Mouse (Mus musculus) heart, embryonic 13.5 days (tissue): ENCODE results near the gene Msmb. TPM values are rescaled to one million over a fixed set of nuclear protein-coding genes. Genes with fewer than 3 reads are reported as not detected.
A peak's percentile ranks its signal among the peaks of the same experiment; 100 is the strongest.

Experiments used
- ATAC-seq: fragments of 200-750 bp; cut with Nextera tagmentation; 2 replicates; pipeline ENCODE4 v1.8.0; 2017; ENCODE audit warnings: moderate TSS enrichment; ENCODE audit not compliant: insufficient number of reproducible peaks, low FRiP score, low TSS enrichment; ENCODE audit errors: extremely low read depth
- H3K27ac ChIP-seq: fragments of 300-500 bp; sonication (generic); replicated peaks from 2 replicates; pipeline ENCODE4 v1.5.1; 2015; ENCODE audit warnings: moderate library complexity, mild to moderate bottlenecking, inconsistent platforms
- H3K27me3 ChIP-seq: fragments of 300-500 bp; sonication (generic); replicated peaks from 2 replicates; pipeline ENCODE4 v1.6.1; 2015; ENCODE audit warnings: mild to moderate bottlenecking, inconsistent platforms
- H3K36me3 ChIP-seq: fragments of 300-500 bp; sonication (generic); 2 replicates; pipeline ENCODE4 v1.6.1; 2015; ENCODE audit warnings: mild to moderate bottlenecking, inconsistent platforms
- H3K4me1 ChIP-seq: fragments of 300-500 bp; sonication (generic); 2 replicates; pipeline ENCODE4 v1.6.1; 2015; ENCODE audit warnings: inconsistent platforms
- H3K4me2 ChIP-seq: fragments of 300-500 bp; sonication (generic); 2 replicates; pipeline ENCODE4 v1.6.1; 2015; ENCODE audit warnings: inconsistent platforms, mild to moderate bottlenecking, moderate library complexity
- H3K4me3 ChIP-seq: fragments of 300-500 bp; sonication (generic); 2 replicates; pipeline ENCODE4 v1.5.1; 2015; ENCODE audit warnings: moderate library complexity, mild to moderate bottlenecking, inconsistent platforms
- H3K9ac ChIP-seq: fragments of 300-500 bp; sonication (generic); 2 replicates; pipeline ENCODE4 v1.6.1; 2015; ENCODE audit warnings: inconsistent platforms, mild to moderate bottlenecking, moderate library complexity
- H3K9me3 ChIP-seq: fragments of 300-500 bp; sonication (generic); 2 replicates; pipeline ENCODE4 v1.6.1; 2016; ENCODE audit warnings: inconsistent platforms
- whole genome bisulfite sequencing: fragments of 180-500 bp; shearing (Covaris S2); methylation state at CpG from one replicate; pipeline ENCODE4 v1.1.7; 2015; ENCODE audit warnings: mixed read lengths; 5-methylcytosine and 5-hydroxymethylcytosine counted together
- polyA plus RNA-seq: library from polyadenylated mRNA; unstranded; fragments of >200 nt; fragmentation: Nextera tagmentation; extraction: Ambion mirVana; gene quantifications from 2 replicates; pipeline ENCODE4 v1.2.1, GENCODE M21; 2015

The Msmb gene
- polyA plus RNA-seq, 1 experiment from 2014 or later = not detected

GRCm38 (mm10) chr14:32145809-32146511 lies 4.1 kb downstream of the Msmb start:
- Histone ChIP-seq H3K9me3 (no peaks in the 10 kb centered on the region), H3K4me2 (peak overlapping the region; percentile 44), H3K9ac (no peak overlapping the region), H3K27me3 (no peaks in the 10 kb centered on the region), H3K27ac (peak overlapping the region; percentile 60), H3K36me3 (no peaks in the 10 kb centered on the region), H3K4me3 (no peak overlapping the region), H3K4me1 (no peaks in the 10 kb centered on the region)
- no peak for ATAC-seq
- WGBS = 27% methylated on average over 7 of the region's 7 CpGs

- Histone ChIP-seq H3K4me3 (no peak overlapping the region), H3K4me1 (no peaks in the 10 kb centered on the region), H3K9me3 (no peaks in the 10 kb centered on the region), H3K27ac (peak overlapping the region; percentile 60; the same call in 1 of the 2 replicates), H3K9ac (no peak overlapping the region), H3K4me2 (no peak overlapping the region), H3K36me3 (no peaks in the 10 kb centered on the region), H3K27me3 (no peaks in the 10 kb centered on the region)
- no peak for ATAC-seq
- 54% methylated on average over 2 of the region's 2 CpGs for WGBS
Observed at GRCm38 (mm10) chr14:32146578-32146977, 4.8 kb downstream of the Msmb start.

DNA sequence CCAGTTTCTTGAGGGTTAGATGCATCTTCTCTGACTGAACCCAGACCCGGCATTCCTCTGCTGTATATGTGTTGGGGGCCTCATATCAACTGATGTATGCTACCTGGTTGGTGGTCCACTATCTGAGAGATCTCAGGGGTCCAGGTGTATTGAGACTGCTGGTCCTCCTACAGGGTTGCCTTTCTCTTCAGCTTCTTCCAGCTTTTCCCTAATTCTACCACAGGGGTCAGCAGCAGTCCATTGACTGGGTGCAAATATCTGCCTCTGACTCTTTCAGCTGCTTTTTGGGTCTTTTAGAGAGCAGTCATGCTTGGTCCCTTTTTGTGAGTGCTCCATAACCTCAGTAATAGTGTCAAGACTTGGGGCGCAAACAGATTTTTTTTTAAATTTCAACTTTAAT lies 9.0 kb downstream of the Msmb start:
- no peaks in the 10 kb centered on the region for H3K9me3 ChIP-seq
- no peak for ATAC-seq

DNA sequence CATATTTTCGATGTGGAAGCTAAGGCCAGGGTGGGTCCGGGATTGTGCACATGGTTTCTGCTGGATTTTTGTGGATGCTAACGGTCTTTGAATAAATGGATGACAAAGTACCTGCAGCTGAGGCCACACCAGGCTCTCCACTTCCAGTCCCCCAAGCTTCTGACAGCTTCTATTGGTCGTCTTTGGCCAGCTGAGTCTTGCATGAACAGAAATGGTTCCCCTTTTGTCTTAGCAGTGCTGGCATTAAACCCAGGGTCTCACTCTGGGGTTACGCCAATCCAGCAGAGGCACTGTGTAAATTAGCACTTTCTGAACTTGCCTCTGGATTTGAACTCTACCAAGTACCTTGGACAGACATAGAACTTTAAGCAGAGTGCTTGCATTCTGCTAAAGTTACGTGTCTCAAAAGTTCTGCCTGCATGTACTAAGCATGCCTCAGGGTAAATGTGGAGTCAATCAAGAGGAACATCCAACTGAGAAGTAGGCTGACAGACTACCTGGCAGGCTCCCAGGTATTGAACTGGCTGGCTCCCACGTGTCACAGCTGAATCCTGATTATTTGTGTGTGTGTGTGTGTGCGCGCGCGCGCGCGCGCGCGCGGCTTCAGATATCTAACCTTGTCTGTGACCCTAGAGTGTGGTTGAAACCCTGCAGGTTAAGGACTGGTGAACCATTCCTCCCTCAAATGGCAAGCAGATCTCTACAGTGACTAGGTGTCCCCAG lies 10.6 kb downstream of the Msmb start:
- H3K9me3 ChIP-seq = no peaks in the 10 kb centered on the region
- H3K27ac ChIP-seq = no peak overlapping the region
- no peaks in the 10 kb centered on the region for H3K36me3 ChIP-seq
- H3K4me1 ChIP-seq = no peaks in the 10 kb centered on the region
- no peak for ATAC-seq
- H3K4me3 ChIP-seq = no peak overlapping the region
- no peak overlapping the region for H3K4me2 ChIP-seq
- no peaks in the 10 kb centered on the region for H3K27me3 ChIP-seq
- WGBS = 88% methylated on average over 18 of the region's 18 CpGs
- no peak overlapping the region for H3K9ac ChIP-seq

More for the DNA sequence above, 9.0 kb downstream of the Msmb start:
- Histone ChIP-seq H3K9ac (no peak overlapping the region), H3K36me3 (no peaks in the 10 kb centered on the region), H3K27ac (no peak overlapping the region), H3K4me2 (no peak overlapping the region), H3K4me3 (no peak overlapping the region), H3K27me3 (no peaks in the 10 kb centered on the region), H3K4me1 (no peaks in the 10 kb centered on the region)
- 72% methylated on average over 2 of the region's 2 CpGs for WGBS

GRCm38 (mm10) chr14:32153156-32153555 lies 11.3 kb downstream of the Msmb start:
- ATAC-seq = no peak
- Histone ChIP-seq H3K4me2 (no peak overlapping the region), H3K27me3 (no peaks in the 10 kb centered on the region), H3K36me3 (no peaks in the 10 kb centered on the region), H3K9me3 (no peaks in the 10 kb centered on the region), H3K27ac (no peak overlapping the region), H3K9ac (no peak overlapping the region), H3K4me3 (no peak overlapping the region), H3K4me1 (no peaks in the 10 kb centered on the region)
- 91% methylated on average over 2 of the region's 2 CpGs for WGBS

- no peak for ATAC-seq
- H3K9ac ChIP-seq = no peak overlapping the region
- 84% methylated on average over 6 of the region's 6 CpGs for WGBS
- no peaks in the 10 kb centered on the region for H3K36me3 ChIP-seq
- peaks cover 5% of the 10 kb centered on the region; the same call in 1 of the 2 replicates for H3K4me1 ChIP-seq
- H3K27me3 ChIP-seq = no peaks in the 10 kb centered on the region
- no peak overlapping the region for H3K4me2 ChIP-seq
- H3K27ac ChIP-seq = no peak overlapping the region
- H3K9me3 ChIP-seq = no peaks in the 10 kb centered on the region
- no peak overlapping the region for H3K4me3 ChIP-seq
Observed at GRCm38 (mm10) chr14:32154758-32155157, 12.9 kb downstream of the Msmb start.

- Histone ChIP-seq H3K27ac (peak overlapping the region; percentile 60), H3K4me1 (peaks cover 43% of the 10 kb centered on the region), H3K36me3 (no peaks in the 10 kb centered on the region), H3K27me3 (no peaks in the 10 kb centered on the region), H3K4me2 (peak overlapping the region; percentile 95), H3K9ac (peak overlapping the region; percentile 97), H3K4me3 (peak overlapping the region; percentile 95), H3K9me3 (no peaks in the 10 kb centered on the region)
- ATAC-seq = no peak
- WGBS = 35% methylated on average over 4 of the region's 4 CpGs
Observed at GRCm38 (mm10) chr14:32159150-32159670, 17.4 kb downstream of the Msmb start.

DNA sequence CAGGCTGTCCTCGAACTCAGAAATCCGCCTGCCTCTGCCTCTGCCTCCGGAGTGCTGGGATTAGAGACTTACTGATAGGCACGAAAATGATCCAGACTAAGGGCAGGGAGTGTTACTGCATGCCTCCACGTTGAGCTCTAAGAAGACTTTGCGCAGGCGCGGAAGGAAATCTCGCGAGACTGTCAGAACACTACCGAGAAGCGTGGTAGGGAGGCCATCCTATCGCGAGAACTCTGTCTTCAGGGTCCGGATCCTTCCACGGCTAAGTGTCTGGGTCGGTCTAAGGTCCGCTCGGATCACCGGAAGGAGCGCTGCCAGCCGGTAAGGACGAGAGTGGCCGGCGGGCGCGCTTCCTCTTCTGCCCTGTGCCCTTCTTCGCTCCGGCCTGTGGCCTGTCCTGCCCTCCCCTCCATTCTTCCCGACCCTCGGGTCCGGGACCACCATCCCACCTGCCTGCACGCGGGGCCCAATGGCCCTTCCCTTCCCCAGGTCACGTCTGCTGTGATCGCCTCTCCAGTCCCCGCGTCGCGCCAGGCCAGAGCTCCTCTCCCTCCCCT lies 17.9 kb downstream of the Msmb start, which contains the start of gene Ncoa4:
Gene Ncoa4 (plus strand): TSS at position 176 of the 557 bp plus-strand sequence.
- WGBS = under 1% methylated on average over 40 of the region's 40 CpGs
- H3K9ac ChIP-seq = peak within 1 kb of the TSS; percentile 97
- peaks cover 49% of the 10 kb centered on the region for H3K4me1 ChIP-seq

DNA sequence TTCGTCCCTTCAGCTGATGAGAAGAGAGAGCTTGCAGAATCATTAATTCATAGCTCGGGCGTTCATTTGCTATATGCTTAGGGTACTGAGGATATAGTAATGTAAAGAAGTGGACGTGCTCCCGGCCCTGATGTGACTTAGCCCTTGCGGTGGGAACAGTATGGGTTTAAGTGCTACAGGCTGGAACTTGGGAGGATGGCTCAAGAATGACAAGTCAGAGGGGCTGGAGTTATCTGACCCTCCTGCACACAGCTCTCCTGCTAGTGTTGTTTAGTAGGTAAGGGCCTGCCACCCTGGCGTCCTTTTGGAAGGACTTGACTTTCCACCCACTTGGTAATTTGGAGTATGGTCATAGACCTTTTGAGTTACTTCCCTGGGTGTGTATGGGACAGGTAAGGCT lies 18.7 kb downstream of the Msmb start:
- ATAC-seq = no peak
- Histone ChIP-seq H3K9me3 (no peaks in the 10 kb centered on the region), H3K36me3 (no peaks in the 10 kb centered on the region), H3K4me3 (peak overlapping the region; percentile 95), H3K4me2 (peak overlapping the region; percentile 95), H3K27ac (peak overlapping the region; percentile 93), H3K4me1 (peaks cover 57% of the 10 kb centered on the region), H3K27me3 (no peaks in the 10 kb centered on the region), H3K9ac (peak overlapping the region; percentile 97)
- 19% methylated on average over 7 of the region's 7 CpGs for WGBS

More for the DNA sequence above, 17.9 kb downstream of the Msmb start, which contains the start of gene Ncoa4:
- no peaks in the 10 kb centered on the region for H3K27me3 ChIP-seq
- H3K36me3 ChIP-seq = no peaks in the 10 kb centered on the region
- peak within 1 kb of the TSS; percentile 95 for H3K4me2 ChIP-seq
- no peaks in the 10 kb centered on the region for H3K9me3 ChIP-seq
- peak; percentile 93 for ATAC-seq
- H3K4me3 ChIP-seq = peak within 1 kb of the TSS; percentile 95
- H3K27ac ChIP-seq = peak within 1 kb of the TSS; percentile 93

GRCm38 (mm10) chr14:32161090-32161885 lies 19.5 kb downstream of the Msmb start:
- H3K4me3 ChIP-seq = peak overlapping the region; percentile 95
- H3K27me3 ChIP-seq = no peaks in the 10 kb centered on the region
- ATAC-seq = no peak
- 75% methylated on average over 12 of the region's 12 CpGs for WGBS
- H3K9ac ChIP-seq = peak overlapping the region; percentile 97
- peak overlapping the region; percentile 93 for H3K27ac ChIP-seq
- no peaks in the 10 kb centered on the region for H3K36me3 ChIP-seq
- peak overlapping the region; percentile 95 for H3K4me2 ChIP-seq
- H3K4me1 ChIP-seq = peaks cover 62% of the 10 kb centered on the region
- H3K9me3 ChIP-seq = no peaks in the 10 kb centered on the region

GRCm38 (mm10) chr14:32162231-32162630 lies 20.4 kb downstream of the Msmb start:
- Histone ChIP-seq H3K27ac (no peak overlapping the region), H3K36me3 (no peaks in the 10 kb centered on the region), H3K9me3 (no peaks in the 10 kb centered on the region), H3K4me2 (peak overlapping the region; percentile 95), H3K4me1 (peaks cover 72% of the 10 kb centered on the region), H3K4me3 (no peak overlapping the region), H3K27me3 (no peaks in the 10 kb centered on the region), H3K9ac (no peak overlapping the region)
- ATAC-seq = no peak
- 86% methylated on average over 5 of the region's 5 CpGs for WGBS
